Mouse (Mus musculus) forebrain, embryonic 11.5 days (tissue): ENCODE results near the gene Mob1b. TPM values are rescaled to one million over a fixed set of nuclear protein-coding genes. Genes with fewer than 3 reads are reported as not detected.

ENCODE experiments used
- ATAC-seq: fragments of 200-750 bp; cut with Nextera tagmentation; replicated peaks from 2 replicates; pipeline ENCODE4 v1.8.0; 2017; ENCODE audit warnings: moderate TSS enrichment; ENCODE audit not compliant: low FRiP score
- DNase-seq: peaks from one replicate; pipeline ENCODE4 v3.0.0-alpha.2; 2017; ENCODE audit warnings: low spot score
- H3K27ac ChIP-seq: fragments of 300-500 bp; sonication (generic); 2 replicates; pipeline ENCODE4 v1.5.1; 2014; ENCODE audit warnings: low read depth, low read length
- H3K27me3 ChIP-seq: fragments of 300-500 bp; sonication (generic); 2 replicates; pipeline ENCODE4 v1.6.1; 2014; ENCODE audit warnings: mild to moderate bottlenecking, low read length, mixed read lengths; ENCODE audit not compliant: control insufficient read depth, insufficient read depth
- H3K36me3 ChIP-seq: fragments of 300-500 bp; sonication (generic); 2 replicates; pipeline ENCODE4 v1.6.1; 2014; ENCODE audit warnings: mild to moderate bottlenecking, low read length, moderate library complexity, mixed read lengths; ENCODE audit not compliant: control insufficient read depth, insufficient read depth
- H3K4me1 ChIP-seq: fragments of 300-500 bp; sonication (generic); replicated peaks from 2 replicates; pipeline ENCODE4 v1.6.1; 2014; ENCODE audit warnings: low read length, mixed read lengths; ENCODE audit not compliant: control insufficient read depth, insufficient read depth
- H3K4me2 ChIP-seq: fragments of 300-500 bp; sonication (generic); 2 replicates; pipeline ENCODE4 v1.6.1; 2014; ENCODE audit warnings: low read depth, mild to moderate bottlenecking, low read length, moderate library complexity, mixed read lengths; ENCODE audit not compliant: severe bottlenecking
- H3K4me3 ChIP-seq: fragments of 300-500 bp; sonication (generic); 2 replicates; pipeline ENCODE4 v1.5.1; 2014; ENCODE audit warnings: low read depth, low read length
- H3K9ac ChIP-seq: fragments of 300-500 bp; sonication (generic); 2 replicates; pipeline ENCODE4 v1.6.1; 2014; ENCODE audit warnings: low read length
- H3K9me3 ChIP-seq: fragments of 300-500 bp; sonication (generic); 2 replicates; pipeline ENCODE4 v1.6.1; 2016; ENCODE audit warnings: low read length, mixed read lengths; ENCODE audit not compliant: control insufficient read depth
- WGBS: fragments of 180-500 bp; shearing (Covaris S2); extraction: QIAGEN DNeasy Blood & Tissue Kit; methylation state at CpG from one replicate; pipeline ENCODE4 v1.1.7; 2014; 5-methylcytosine and 5-hydroxymethylcytosine counted together
- polyA plus RNA-seq: library from polyadenylated mRNA; unstranded; fragments of >200 nt; fragmentation: Nextera tagmentation; extraction: Ambion mirVana; gene quantifications from 2 replicates; pipeline ENCODE4 v1.2.1, GENCODE M21; 2014

The Mob1b gene
- polyA plus RNA-seq, 1 experiment from 2014 or later, result 22.6 TPM

DNA sequence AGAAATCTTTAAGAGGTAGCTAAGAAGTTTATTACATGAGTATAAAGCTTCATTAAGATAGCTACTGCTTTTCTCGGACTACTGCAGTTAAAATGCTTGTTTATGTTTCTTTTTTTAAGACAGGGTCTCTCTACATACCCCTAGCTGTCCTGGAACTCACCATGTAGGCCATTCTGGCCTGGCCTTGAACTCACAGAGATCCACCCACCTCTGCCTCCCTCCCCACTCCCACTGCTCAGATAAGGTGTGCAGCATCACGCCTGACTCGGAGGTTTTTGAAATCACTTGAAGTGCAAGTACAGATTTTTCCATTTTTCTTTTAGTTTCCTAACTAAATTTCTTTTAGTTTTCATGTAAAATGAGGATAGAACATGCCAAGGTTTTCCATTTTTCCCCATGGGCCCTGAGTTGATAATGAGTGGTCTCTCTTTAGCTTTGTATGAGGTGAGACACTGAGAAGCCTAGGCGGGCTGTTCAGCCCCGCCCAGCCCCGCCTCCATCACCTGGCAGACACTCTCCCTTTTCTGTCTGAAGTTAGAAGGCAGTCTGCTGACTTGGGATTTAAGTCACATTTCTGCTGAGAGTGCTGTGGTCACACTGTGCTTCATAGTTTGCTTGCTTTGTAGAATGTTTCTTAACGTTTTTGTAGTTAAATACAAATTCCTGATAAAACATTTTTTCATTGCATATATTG is 61.6 kb downstream of the Mob1b start:
- Histone ChIP-seq H3K9ac (no peak overlapping the region), H3K27me3 (no peaks in the 10 kb centered on the region), H3K9me3 (no peaks in the 10 kb centered on the region), H3K4me1 (no peaks in the 10 kb centered on the region), H3K4me2 (no peak overlapping the region), H3K27ac (no peak overlapping the region), H3K4me3 (no peak overlapping the region), H3K36me3 (peaks cover 8% of the 10 kb centered on the region; the same call in 1 of the 2 replicates)
- no peak for DNase-seq
- ATAC-seq, result no peak
- 88% methylated on average over 7 of the region's 7 CpGs for WGBS

DNA sequence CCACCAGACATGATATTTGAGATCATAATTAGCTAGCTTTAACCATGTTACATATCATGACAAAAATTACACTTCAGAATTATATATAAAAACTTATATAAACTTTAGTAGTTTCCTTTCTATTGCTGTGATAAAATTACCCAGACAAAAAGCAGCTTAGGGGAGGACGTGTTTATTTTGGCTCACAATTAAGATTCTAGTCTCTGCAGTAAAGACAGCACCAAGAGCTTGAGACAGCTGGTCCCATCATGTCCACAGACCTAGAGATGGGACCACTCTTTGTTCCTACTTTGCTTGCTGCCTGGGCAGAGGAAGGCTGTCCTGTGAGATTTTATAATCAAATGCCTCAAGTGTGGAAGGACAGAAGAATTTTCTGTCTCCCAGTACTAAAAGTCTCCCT is 64.4 kb downstream of the Mob1b start:
- Histone ChIP-seq H3K36me3 (peaks cover 6% of the 10 kb centered on the region; the same call in 1 of the 2 replicates), H3K4me1 (no peaks in the 10 kb centered on the region), H3K27ac (no peak overlapping the region), H3K9me3 (no peaks in the 10 kb centered on the region), H3K4me2 (no peak overlapping the region), H3K27me3 (no peaks in the 10 kb centered on the region), H3K4me3 (no peak overlapping the region), H3K9ac (no peak overlapping the region)
- ATAC-seq, result no peak
- WGBS, result 90% methylated on average over 1 of the region's 1 CpGs
- no peak for DNase-seq

- no peaks in the 10 kb centered on the region for H3K36me3 ChIP-seq
- no peaks in the 10 kb centered on the region for H3K4me1 ChIP-seq
- no peak overlapping the region for H3K27ac ChIP-seq
- ATAC-seq, result no peak
- H3K4me3 ChIP-seq, result no peak overlapping the region
- H3K27me3 ChIP-seq, result no peaks in the 10 kb centered on the region
- H3K9me3 ChIP-seq, result no peaks in the 10 kb centered on the region
- 60% methylated on average over 9 of the region's 9 CpGs for WGBS
- no peak overlapping the region for H3K9ac ChIP-seq
- H3K4me2 ChIP-seq, result no peak overlapping the region
- DNase-seq, result no peak
Observed at GRCm38 (mm10) chr5:88790675-88791074, 70.0 kb downstream of the Mob1b start.

- Histone ChIP-seq H3K4me1 (no peaks in the 10 kb centered on the region), H3K36me3 (no peaks in the 10 kb centered on the region), H3K27me3 (no peaks in the 10 kb centered on the region), H3K4me3 (no peak overlapping the region), H3K9me3 (no peaks in the 10 kb centered on the region), H3K4me2 (no peak overlapping the region), H3K9ac (no peak overlapping the region), H3K27ac (no peak overlapping the region)
- DNase-seq (peak; percentile 70), ATAC-seq (peak; percentile 53; the same call in 1 of the 2 replicates)
- WGBS, result 42% methylated on average over 10 of the region's 10 CpGs
Observed at GRCm38 (mm10) chr5:88791256-88792245, 70.9 kb downstream of the Mob1b start.

GRCm38 (mm10) chr5:88793676-88794075 is 73.0 kb downstream of the Mob1b start:
- 96% methylated on average over 3 of the region's 3 CpGs for WGBS

DNA sequence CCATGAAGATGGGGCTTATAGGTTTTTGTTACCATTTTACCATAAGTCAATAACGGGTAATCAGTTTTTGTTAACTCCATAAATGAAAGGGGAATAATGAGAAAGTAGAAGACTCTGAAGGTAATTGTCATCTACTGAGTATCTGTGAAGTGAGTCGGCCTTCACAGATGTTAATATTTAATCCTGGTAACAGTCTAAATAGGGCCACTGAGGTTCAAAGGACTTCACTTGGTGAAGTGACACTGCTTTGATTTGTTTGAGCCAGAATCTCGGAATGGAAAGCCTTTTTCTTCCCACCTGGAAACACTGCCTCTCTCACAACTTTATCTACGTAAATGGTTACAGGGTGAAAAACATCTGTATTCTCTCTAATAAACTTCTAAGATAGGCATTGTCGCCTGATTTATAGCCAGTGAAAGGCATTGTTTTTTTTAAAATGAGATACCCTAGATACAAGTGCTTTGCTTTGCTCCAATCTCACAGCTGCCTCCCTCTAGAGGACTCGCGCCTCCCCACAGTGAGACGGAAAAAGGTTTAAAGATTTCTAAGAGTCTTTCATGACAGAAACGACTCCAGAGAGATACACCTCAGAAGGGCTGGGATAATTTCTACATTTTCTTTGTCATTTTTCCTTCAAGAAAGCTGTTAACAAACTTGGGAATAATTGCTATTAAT is 75.4 kb downstream of the Mob1b start:
- WGBS, result 58% methylated on average over 9 of the region's 9 CpGs
- ATAC-seq (no peak), DNase-seq (no peak)
- H3K9me3 ChIP-seq, result no peaks in the 10 kb centered on the region
- no peak overlapping the region for H3K4me2 ChIP-seq
- no peaks in the 10 kb centered on the region for H3K4me1 ChIP-seq
- no peaks in the 10 kb centered on the region for H3K36me3 ChIP-seq
- no peak overlapping the region for H3K27ac ChIP-seq
- no peak overlapping the region for H3K9ac ChIP-seq
- no peaks in the 10 kb centered on the region for H3K27me3 ChIP-seq
- H3K4me3 ChIP-seq, result no peak overlapping the region

More at GRCm38 (mm10) chr5:88793676-88794075, 73.0 kb downstream of the Mob1b start:
- H3K27me3 ChIP-seq, result no peaks in the 10 kb centered on the region
- ATAC-seq (no peak), DNase-seq (no peak)
- H3K36me3 ChIP-seq, result no peaks in the 10 kb centered on the region
- H3K9me3 ChIP-seq, result no peaks in the 10 kb centered on the region
- no peak overlapping the region for H3K4me3 ChIP-seq
- no peak overlapping the region for H3K27ac ChIP-seq
- no peak overlapping the region for H3K4me2 ChIP-seq
- H3K4me1 ChIP-seq, result no peaks in the 10 kb centered on the region
- H3K9ac ChIP-seq, result no peak overlapping the region

DNA sequence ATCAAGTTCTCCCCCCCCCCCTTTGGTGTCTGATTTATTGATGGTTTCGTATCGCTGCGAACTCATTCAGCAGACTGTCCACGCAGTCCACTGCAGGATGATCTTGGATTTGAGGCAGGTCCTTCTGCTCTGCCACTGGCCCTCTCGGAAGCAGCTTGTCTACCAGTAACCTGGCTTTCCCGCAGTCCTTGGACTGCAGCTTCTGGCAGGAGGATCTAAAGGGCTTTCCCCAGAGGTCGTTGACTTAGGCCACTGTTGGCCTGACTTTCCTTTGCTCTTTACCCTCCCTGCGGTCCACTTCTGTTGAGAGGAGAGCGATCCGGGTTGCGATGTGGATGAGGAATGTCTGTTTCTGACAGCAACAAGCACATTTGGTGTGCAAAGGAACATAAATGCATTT is 75.9 kb downstream of the Mob1b start:
- ATAC-seq (no peak), DNase-seq (no peak)
- H3K4me2 ChIP-seq, result no peak overlapping the region
- no peaks in the 10 kb centered on the region for H3K4me1 ChIP-seq
- H3K9ac ChIP-seq, result no peak overlapping the region
- H3K9me3 ChIP-seq, result no peaks in the 10 kb centered on the region
- no peaks in the 10 kb centered on the region for H3K27me3 ChIP-seq
- H3K27ac ChIP-seq, result no peak overlapping the region
- no peak overlapping the region for H3K4me3 ChIP-seq
- 78% methylated on average over 11 of the region's 11 CpGs for WGBS
- H3K36me3 ChIP-seq, result no peaks in the 10 kb centered on the region

DNA sequence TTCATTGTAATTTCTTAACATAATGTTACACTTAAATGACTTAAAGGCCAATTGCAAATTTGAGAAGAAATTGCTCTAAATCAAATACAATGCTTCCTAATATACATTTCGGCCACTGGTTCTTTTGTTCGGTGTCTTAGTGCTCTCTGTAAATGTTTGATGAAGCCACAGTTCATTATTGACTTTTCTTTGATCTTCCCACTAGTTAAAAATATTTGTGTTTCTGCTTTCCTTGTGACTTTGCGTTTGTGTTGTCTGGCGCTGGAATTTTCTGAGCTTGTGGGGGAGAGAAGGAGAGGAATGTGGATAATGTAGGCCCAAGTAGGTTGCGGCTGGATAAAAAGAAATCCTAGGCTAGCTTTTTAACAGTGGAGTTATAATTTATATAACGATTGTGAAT is 76.5 kb downstream of the Mob1b start:
- DNase-seq (no peak), ATAC-seq (no peak)
- Histone ChIP-seq H3K9me3 (no peaks in the 10 kb centered on the region), H3K27me3 (no peaks in the 10 kb centered on the region), H3K9ac (no peak overlapping the region), H3K4me1 (no peaks in the 10 kb centered on the region), H3K27ac (no peak overlapping the region), H3K4me2 (no peak overlapping the region), H3K36me3 (no peaks in the 10 kb centered on the region), H3K4me3 (no peak overlapping the region)
- 91% methylated on average over 6 of the region's 6 CpGs for WGBS
